Mouse (Mus musculus): ENCODE measurements at regions not wholly inside any gene's neighbourhood (a gene's known extent, or its start where the extent isn't known, plus 50 kb on each side); places are given as distances from the start of the nearest gene placed in this dataset.
A peak's percentile ranks its signal among the peaks of the same experiment; 100 is the strongest.

GRCm38 (mm10) chr14:78420966-78421365 is 113.1 kb upstream of the Tnfsf11 start:
- Histone ChIP-seq H3K4me1 (no peaks in the 10 kb centered on the region), H3K9ac (no peak overlapping the region), H3K27me3 (replicated peaks) (no peaks in the 10 kb centered on the region), H3K4me2 (no peak overlapping the region), H3K9me3 (no peaks in the 10 kb centered on the region), H3K27ac (no peak overlapping the region), H3K36me3 (replicated peaks) (no peaks in the 10 kb centered on the region), H3K4me3 (no peak overlapping the region)
- 48% methylated on average over 2 of the region's 2 CpGs for WGBS
- ATAC-seq (replicated peaks), result no peak

DNA sequence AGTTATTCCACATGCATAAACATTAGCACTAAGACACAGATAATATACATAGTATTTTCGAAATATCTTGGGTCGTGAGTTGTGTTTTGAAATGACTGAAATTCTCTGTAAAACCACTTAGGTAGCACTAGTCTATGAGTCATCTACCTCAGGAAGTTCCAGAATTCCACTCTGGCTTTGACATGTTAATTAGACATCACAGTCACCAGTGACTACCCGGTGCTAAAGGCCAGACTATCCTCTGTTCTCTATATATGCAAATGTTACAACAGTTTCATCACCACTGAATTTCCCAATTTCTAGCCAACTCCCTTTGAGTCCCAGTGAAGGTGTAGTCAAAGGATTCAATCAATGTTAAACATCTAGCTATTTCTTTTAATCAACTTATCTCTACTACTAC is 112.3 kb upstream of the Tnfsf11 start:
- ATAC-seq (replicated peaks), result no peak
- H3K9me3 ChIP-seq, result no peaks in the 10 kb centered on the region
- H3K36me3 ChIP-seq (replicated peaks), result no peaks in the 10 kb centered on the region
- H3K27me3 ChIP-seq (replicated peaks), result no peaks in the 10 kb centered on the region
- WGBS, result 74% methylated on average over 3 of the region's 3 CpGs
- H3K4me3 ChIP-seq, result no peak overlapping the region
- no peak overlapping the region for H3K9ac ChIP-seq
- H3K4me1 ChIP-seq, result no peaks in the 10 kb centered on the region
- no peak overlapping the region for H3K27ac ChIP-seq
- H3K4me2 ChIP-seq, result no peak overlapping the region

DNA sequence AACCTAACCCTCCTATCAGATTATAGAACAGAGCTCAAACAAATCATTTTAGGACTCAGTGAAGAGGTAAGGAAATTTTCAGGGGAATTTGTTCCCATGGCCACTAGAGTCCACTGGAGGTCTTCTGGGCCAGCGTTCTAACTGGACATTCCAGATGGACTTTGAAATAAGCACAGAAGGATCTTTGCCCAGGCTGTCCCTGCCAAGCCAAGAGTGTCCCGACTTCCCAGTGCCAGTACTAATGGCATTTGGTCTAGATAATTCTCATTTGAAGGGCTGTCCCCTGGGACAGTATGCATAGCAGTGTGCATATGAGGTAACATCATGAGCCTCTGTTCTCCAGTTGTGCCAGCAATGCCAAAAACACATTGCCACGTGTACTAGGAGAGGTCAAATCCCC is 97.7 kb upstream of the Tnfsf11 start:
- no peaks in the 10 kb centered on the region for H3K4me1 ChIP-seq
- H3K27ac ChIP-seq, result no peak overlapping the region
- no peaks in the 10 kb centered on the region for H3K9me3 ChIP-seq
- H3K4me3 ChIP-seq, result no peak overlapping the region
- no peak overlapping the region for H3K4me2 ChIP-seq
- H3K36me3 ChIP-seq (replicated peaks), result no peaks in the 10 kb centered on the region
- 76% methylated on average over 3 of the region's 3 CpGs for WGBS
- ATAC-seq (replicated peaks), result no peak
- no peaks in the 10 kb centered on the region for H3K27me3 ChIP-seq (replicated peaks)
- no peak overlapping the region for H3K9ac ChIP-seq

DNA sequence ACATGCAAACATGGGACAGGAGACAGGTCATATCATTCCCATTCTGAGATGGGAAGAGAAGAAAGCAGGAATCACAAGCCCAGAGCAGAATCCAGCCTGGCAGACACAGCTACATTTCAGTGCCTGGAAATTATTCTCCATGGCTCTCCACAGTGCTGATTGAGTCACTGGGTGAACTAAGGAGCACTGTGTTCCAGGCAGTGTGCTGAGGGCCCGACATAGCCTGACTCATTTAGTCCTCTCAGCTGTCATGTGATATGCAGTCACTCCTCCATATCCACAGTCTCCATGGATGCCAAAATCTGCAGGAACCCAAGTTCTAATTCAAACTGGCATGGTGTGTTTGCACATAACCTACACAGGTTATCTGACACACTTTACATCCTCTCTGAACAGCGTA is 90.1 kb upstream of the Tnfsf11 start:
- no peak overlapping the region for H3K9ac ChIP-seq
- H3K9me3 ChIP-seq, result no peaks in the 10 kb centered on the region
- no peaks in the 10 kb centered on the region for H3K36me3 ChIP-seq (replicated peaks)
- H3K4me3 ChIP-seq, result no peak overlapping the region
- ATAC-seq (replicated peaks), result no peak
- H3K27me3 ChIP-seq (replicated peaks), result no peaks in the 10 kb centered on the region
- 82% methylated on average over 2 of the region's 2 CpGs for WGBS
- no peaks in the 10 kb centered on the region for H3K4me1 ChIP-seq
- no peak overlapping the region for H3K27ac ChIP-seq
- no peak overlapping the region for H3K4me2 ChIP-seq

- H3K36me3 ChIP-seq (replicated peaks), result no peaks in the 10 kb centered on the region
- 92% methylated on average over 6 of the region's 6 CpGs for WGBS
- no peak overlapping the region for H3K9ac ChIP-seq
- no peaks in the 10 kb centered on the region for H3K27me3 ChIP-seq (replicated peaks)
- no peaks in the 10 kb centered on the region for H3K9me3 ChIP-seq
- no peaks in the 10 kb centered on the region for H3K4me1 ChIP-seq
- H3K27ac ChIP-seq, result no peak overlapping the region
- ATAC-seq (replicated peaks), result no peak
- H3K4me3 ChIP-seq, result no peak overlapping the region
- H3K4me2 ChIP-seq, result no peak overlapping the region
These were observed 87.8 kb upstream of the Tnfsf11 start for GRCm38 (mm10) chr14:78395631-78396030.

- no peak for ATAC-seq (replicated peaks)
- H3K9me3 ChIP-seq, result no peaks in the 10 kb centered on the region
- no peaks in the 10 kb centered on the region for H3K36me3 ChIP-seq (replicated peaks)
- no peaks in the 10 kb centered on the region for H3K27me3 ChIP-seq (replicated peaks)
- no peak overlapping the region for H3K4me3 ChIP-seq
- H3K9ac ChIP-seq, result no peak overlapping the region
- H3K4me2 ChIP-seq, result no peak overlapping the region
- WGBS, result 76% methylated on average over 5 of the region's 5 CpGs
- no peak overlapping the region for H3K27ac ChIP-seq
- H3K4me1 ChIP-seq, result no peaks in the 10 kb centered on the region
These were observed 79.2 kb upstream of the Tnfsf11 start for GRCm38 (mm10) chr14:78387011-78387410.

GRCm38 (mm10) chr14:78384370-78384769 is 76.5 kb upstream of the Tnfsf11 start:
- WGBS, result 85% methylated on average over 1 of the region's 1 CpGs
- Histone ChIP-seq H3K27ac (no peak overlapping the region), H3K4me3 (no peak overlapping the region)

DNA sequence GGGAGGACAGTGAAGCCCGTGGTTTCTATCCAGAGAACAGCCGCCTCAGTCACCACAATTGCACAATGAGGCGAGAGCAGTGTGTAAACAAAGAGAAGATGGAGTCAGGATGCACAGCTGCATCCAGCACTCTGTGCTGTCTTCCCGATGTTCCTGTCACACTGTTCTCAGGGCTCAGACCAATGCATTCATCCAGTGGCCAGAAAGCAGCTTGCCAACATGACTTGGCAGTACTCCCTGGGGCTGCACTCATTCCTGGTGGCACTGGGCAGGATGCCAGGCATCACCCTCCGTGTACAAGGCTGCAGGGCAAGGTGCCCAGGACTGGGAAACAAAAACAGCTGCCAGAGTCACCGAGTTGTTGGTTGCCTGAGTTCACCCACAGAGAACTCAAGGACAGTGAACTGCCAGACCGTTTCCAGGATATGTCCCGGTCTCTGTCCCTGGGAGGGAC is 75.4 kb upstream of the Tnfsf11 start:
- Histone ChIP-seq H3K4me2 (no peak overlapping the region), H3K36me3 (replicated peaks) (no peaks in the 10 kb centered on the region), H3K4me3 (no peak overlapping the region), H3K27ac (0 out of 2 replicates have a peak overlapping the region, but pooled peaks have one; percentile 8), H3K9ac (no peak overlapping the region), H3K27me3 (replicated peaks) (no peaks in the 10 kb centered on the region), H3K9me3 (no peaks in the 10 kb centered on the region), H3K4me1 (no peaks in the 10 kb centered on the region)
- peak; percentile 93 for ATAC-seq (replicated peaks)
- WGBS, result 46% methylated on average over 8 of the region's 8 CpGs

More at GRCm38 (mm10) chr14:78384370-78384769, 76.5 kb upstream of the Tnfsf11 start:
- Histone ChIP-seq H3K9me3 (no peaks in the 10 kb centered on the region), H3K9ac (no peak overlapping the region), H3K36me3 (replicated peaks) (no peaks in the 10 kb centered on the region), H3K4me1 (no peaks in the 10 kb centered on the region), H3K27me3 (replicated peaks) (no peaks in the 10 kb centered on the region), H3K4me2 (no peak overlapping the region)
- ATAC-seq (replicated peaks), result no peak

DNA sequence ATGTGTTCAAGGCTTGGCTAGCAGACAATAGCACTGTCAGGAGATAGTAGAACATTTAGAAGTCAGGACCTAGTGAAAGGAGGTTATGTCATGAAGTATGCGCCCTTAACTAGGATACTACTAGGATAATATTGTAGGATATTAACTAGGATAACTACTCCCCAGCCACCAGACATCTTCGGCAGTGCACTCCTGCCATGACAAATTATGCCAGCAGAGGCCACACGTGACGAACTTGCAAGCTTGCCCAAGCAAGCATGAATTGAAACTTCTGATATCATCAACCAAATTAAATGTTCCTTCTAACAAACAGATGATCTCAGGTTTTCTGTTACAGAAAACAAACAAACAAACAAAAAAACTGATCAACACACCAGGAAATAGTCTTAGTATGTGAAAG is 72.2 kb upstream of the Tnfsf11 start:
- ATAC-seq (replicated peaks), result no peak
- WGBS, result 88% methylated on average over 4 of the region's 4 CpGs

DNA sequence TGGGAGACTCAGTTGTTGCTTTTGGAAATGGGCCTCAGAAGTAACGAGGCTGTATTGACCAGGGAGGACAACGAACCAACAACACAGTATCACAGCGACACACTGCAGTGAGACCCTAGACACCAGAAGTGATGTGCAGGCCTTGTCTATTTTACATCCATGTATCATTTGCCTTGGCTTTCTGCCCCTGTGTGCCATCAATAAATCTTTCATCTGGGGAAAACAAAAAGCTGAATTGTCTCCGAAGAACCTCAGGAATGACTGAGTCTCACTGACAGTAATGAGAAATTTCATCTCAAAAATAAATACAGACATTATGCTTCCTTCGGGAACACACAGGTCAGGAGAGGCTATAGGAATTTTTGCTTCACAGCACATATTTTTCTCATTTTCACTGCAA is 68.7 kb upstream of the Tnfsf11 start:
- H3K4me1 ChIP-seq, result no peaks in the 10 kb centered on the region
- H3K9ac ChIP-seq, result no peak overlapping the region
- WGBS, result 78% methylated on average over 5 of the region's 5 CpGs
- H3K9me3 ChIP-seq, result no peaks in the 10 kb centered on the region
- H3K4me2 ChIP-seq, result no peak overlapping the region
- no peak overlapping the region for H3K4me3 ChIP-seq
- H3K36me3 ChIP-seq (replicated peaks), result no peaks in the 10 kb centered on the region
- no peak overlapping the region for H3K27ac ChIP-seq
- no peaks in the 10 kb centered on the region for H3K27me3 ChIP-seq (replicated peaks)
- ATAC-seq (replicated peaks), result no peak

More for the DNA sequence above, 72.2 kb upstream of the Tnfsf11 start:
- Histone ChIP-seq H3K9me3 (no peaks in the 10 kb centered on the region), H3K9ac (no peak overlapping the region), H3K4me3 (no peak overlapping the region), H3K27ac (no peak overlapping the region), H3K4me1 (no peaks in the 10 kb centered on the region), H3K27me3 (replicated peaks) (no peaks in the 10 kb centered on the region), H3K4me2 (no peak overlapping the region), H3K36me3 (replicated peaks) (no peaks in the 10 kb centered on the region)

GRCm38 (mm10) chr14:78375746-78376495 is 68.1 kb upstream of the Tnfsf11 start:
- Histone ChIP-seq H3K4me2 (no peak overlapping the region), H3K27ac (no peak overlapping the region), H3K9ac (no peak overlapping the region), H3K4me3 (no peak overlapping the region), H3K9me3 (no peaks in the 10 kb centered on the region), H3K4me1 (no peaks in the 10 kb centered on the region), H3K27me3 (replicated peaks) (no peaks in the 10 kb centered on the region), H3K36me3 (replicated peaks) (no peaks in the 10 kb centered on the region)
- no peak for ATAC-seq (replicated peaks)
- 85% methylated on average over 3 of the region's 3 CpGs for WGBS

DNA sequence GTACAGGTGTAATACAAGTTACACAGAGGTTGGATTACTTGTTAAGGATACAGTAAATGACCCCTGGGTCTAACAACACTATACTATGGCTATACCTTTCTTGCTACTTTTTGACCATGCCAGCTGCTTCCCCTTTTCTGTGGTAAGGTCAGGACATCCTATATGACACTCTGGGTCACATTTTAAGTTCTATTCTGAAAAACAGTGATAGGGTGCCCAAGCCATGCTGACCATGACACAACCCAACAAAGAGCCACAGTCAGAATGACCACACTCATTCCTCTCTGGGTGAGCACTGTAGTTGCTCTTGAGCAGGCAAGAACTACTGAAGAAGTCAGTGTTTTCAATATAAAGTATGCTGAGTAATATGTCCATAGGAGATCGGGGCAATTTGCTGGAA is 64.3 kb upstream of the Tnfsf11 start:
- Histone ChIP-seq H3K27ac (no peak overlapping the region), H3K36me3 (replicated peaks) (no peaks in the 10 kb centered on the region), H3K27me3 (replicated peaks) (no peaks in the 10 kb centered on the region), H3K4me1 (no peaks in the 10 kb centered on the region), H3K9me3 (no peaks in the 10 kb centered on the region), H3K9ac (no peak overlapping the region), H3K4me2 (no peak overlapping the region), H3K4me3 (no peak overlapping the region)
- 94% methylated on average over 1 of the region's 1 CpGs for WGBS
- no peak for ATAC-seq (replicated peaks)

- Histone ChIP-seq H3K27me3 (replicated peaks) (no peaks in the 10 kb centered on the region), H3K4me1 (no peaks in the 10 kb centered on the region), H3K4me2 (no peak overlapping the region), H3K9ac (no peak overlapping the region), H3K36me3 (replicated peaks) (no peaks in the 10 kb centered on the region), H3K27ac (no peak overlapping the region), H3K9me3 (no peaks in the 10 kb centered on the region), H3K4me3 (no peak overlapping the region)
- WGBS, result 89% methylated on average over 4 of the region's 4 CpGs
- no peak for ATAC-seq (replicated peaks)
These were observed 61.0 kb upstream of the Tnfsf11 start for GRCm38 (mm10) chr14:78368881-78369280.

Measured in midbrain, embryonic 15.5 days (tissue).